Mouse (Mus musculus): Measurements from ENCODE around the gene Myo15b. TPM values are rescaled to one million over a fixed set of nuclear protein-coding genes. Genes with fewer than 3 reads are reported as not detected.

Myo15b gene
- polyA plus RNA-seq, 1 experiment from 2014 or later = 11.1 TPM

GRCm38 (mm10) chr11:115933747-115934110, 75.5 kb downstream of the Myo15b start:
- peak; percentile 31 for ATAC-seq (replicated peaks; ENCODE audit: low FRiP score)
- H3K36me3 ChIP-seq = peaks cover 32% of the 10 kb centered on the region
- peak overlapping the region; percentile 59; the same call in 1 of the 2 replicates for H3K27ac ChIP-seq
- H3K4me1 ChIP-seq = peaks cover 23% of the 10 kb centered on the region
- H3K4me3 ChIP-seq (replicated peaks) = peak overlapping the region; percentile 96
- no peaks in the 10 kb centered on the region for H3K9me3 ChIP-seq (replicated peaks)
- H3K27me3 ChIP-seq = no peaks in the 10 kb centered on the region
- H3K4me2 ChIP-seq = peak overlapping the region; percentile 88
- under 1% methylated on average over 16 of the region's 16 CpGs for WGBS
- peak overlapping the region; percentile 81 for H3K9ac ChIP-seq

- Histone ChIP-seq H3K4me3 (replicated peaks) (no peak overlapping the region), H3K36me3 (peaks cover 88% of the 10 kb centered on the region)
- 37% methylated on average over 6 of the region's 6 CpGs for WGBS
These were observed 81.6 kb downstream of the Myo15b start for GRCm38 (mm10) chr11:115939690-115940329.

DNA sequence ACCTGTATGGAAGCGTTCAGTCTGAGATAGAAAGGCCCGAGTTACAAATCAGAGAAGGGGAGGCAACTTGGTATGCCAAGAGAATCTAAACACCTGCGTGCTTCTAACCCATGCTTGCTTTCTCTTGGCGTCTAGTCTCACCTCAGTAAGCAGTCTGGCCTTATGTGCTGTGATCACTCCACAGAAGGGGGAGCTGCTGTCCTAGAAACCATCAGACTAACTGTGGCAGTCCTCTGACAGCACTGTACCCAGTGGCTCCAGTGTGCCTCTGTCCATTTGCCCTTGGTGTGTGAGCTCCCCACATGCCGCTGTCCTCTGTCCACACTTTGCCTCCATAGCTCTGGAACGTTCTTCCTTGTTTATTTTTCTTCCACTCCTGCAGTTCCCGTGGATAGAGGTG, 83.8 kb downstream of the Myo15b start:
- H3K36me3 ChIP-seq = peaks cover 95% of the 10 kb centered on the region
- no peak for ATAC-seq (replicated peaks; ENCODE audit: low FRiP score)
- WGBS = 78% methylated on average over 7 of the region's 7 CpGs
- no peak overlapping the region for H3K4me3 ChIP-seq (replicated peaks)
- H3K9me3 ChIP-seq (replicated peaks) = no peaks in the 10 kb centered on the region
- H3K4me1 ChIP-seq = no peaks in the 10 kb centered on the region
- H3K9ac ChIP-seq = no peak overlapping the region
- H3K27ac ChIP-seq = no peak overlapping the region
- no peak overlapping the region for H3K4me2 ChIP-seq
- H3K27me3 ChIP-seq = no peaks in the 10 kb centered on the region

More at GRCm38 (mm10) chr11:115939690-115940329, 81.6 kb downstream of the Myo15b start:
- no peak overlapping the region for H3K27ac ChIP-seq
- no peak for ATAC-seq (replicated peaks; ENCODE audit: low FRiP score)
- H3K9me3 ChIP-seq (replicated peaks) = no peaks in the 10 kb centered on the region
- no peak overlapping the region for H3K9ac ChIP-seq
- peaks cover 2% of the 10 kb centered on the region for H3K4me1 ChIP-seq
- no peak overlapping the region for H3K4me2 ChIP-seq
- no peaks in the 10 kb centered on the region for H3K27me3 ChIP-seq

Other genes with a start within 250 kb of the Myo15b start
- gene Mif4gd, start 245.4 kb upstream of the Myo15b start, polyA plus RNA-seq (2015; fragmentation: Nextera tagmentation; extraction: Ambion mirVana) = 35.8 and 37.6 TPM in 2 replicates
- 45.8 and 48.3 TPM in 2 replicates for gene Slc25a19, start 230.1 kb upstream of the Myo15b start, polyA plus RNA-seq (2015; fragmentation: Nextera tagmentation; extraction: Ambion mirVana)
- 92.0 and 98.4 TPM in 2 replicates for gene Grb2, start 149.8 kb upstream of the Myo15b start, polyA plus RNA-seq (2015; fragmentation: Nextera tagmentation; extraction: Ambion mirVana)
- gene Tmem94, start 93.0 kb upstream of the Myo15b start, polyA plus RNA-seq (2015; fragmentation: Nextera tagmentation; extraction: Ambion mirVana) = 26.6 and 27.0 TPM in 2 replicates
- gene Caskin2, start 44.8 kb upstream of the Myo15b start, polyA plus RNA-seq (2015; fragmentation: Nextera tagmentation; extraction: Ambion mirVana) = 17.3 and 20.9 TPM in 2 replicates
- gene Tsen54, start 43.7 kb upstream of the Myo15b start, polyA plus RNA-seq (2015; fragmentation: Nextera tagmentation; extraction: Ambion mirVana) = 37.3 and 39.8 TPM in 2 replicates
- 39.1 and 41.0 TPM in 2 replicates for gene Llgl2, start 34.4 kb upstream of the Myo15b start, polyA plus RNA-seq (2015; fragmentation: Nextera tagmentation; extraction: Ambion mirVana)
- gene Smim5, start 41.6 kb downstream of the Myo15b start, polyA plus RNA-seq (2015; fragmentation: Nextera tagmentation; extraction: Ambion mirVana) = 3.9 and 4.1 TPM in 2 replicates
- 9.1 and 9.9 TPM in 2 replicates for gene Smim6, start 53.6 kb downstream of the Myo15b start, polyA plus RNA-seq (2015; fragmentation: Nextera tagmentation; extraction: Ambion mirVana)
- 41.6 and 44.5 TPM in 2 replicates for gene Sap30bp, start 74.9 kb downstream of the Myo15b start, polyA plus RNA-seq (2015; fragmentation: Nextera tagmentation; extraction: Ambion mirVana)
- gene Recql5, start 75.1 kb downstream of the Myo15b start, polyA plus RNA-seq (2015; fragmentation: Nextera tagmentation; extraction: Ambion mirVana) = 21.3 and 24.3 TPM in 2 replicates
- 2.1 and 2.7 TPM in 2 replicates for gene Itgb4, start 116.3 kb downstream of the Myo15b start, polyA plus RNA-seq (2015; fragmentation: Nextera tagmentation; extraction: Ambion mirVana)
- 194 and 208 TPM in 2 replicates for gene Galk1, start 154.3 kb downstream of the Myo15b start, polyA plus RNA-seq (2015; fragmentation: Nextera tagmentation; extraction: Ambion mirVana)
- gene H3f3b, start 169.6 kb downstream of the Myo15b start, polyA plus RNA-seq (2015; fragmentation: Nextera tagmentation; extraction: Ambion mirVana) = 1,673 and 1,817 TPM in 2 replicates
- gene Unk, start 171.9 kb downstream of the Myo15b start, polyA plus RNA-seq (2015; fragmentation: Nextera tagmentation; extraction: Ambion mirVana) = 37.3 and 40.1 TPM in 2 replicates
- 1.3 and 1.5 TPM in 2 replicates for gene Unc13d, start 219.6 kb downstream of the Myo15b start, polyA plus RNA-seq (2015; fragmentation: Nextera tagmentation; extraction: Ambion mirVana)
- gene Wbp2, start 228.6 kb downstream of the Myo15b start, polyA plus RNA-seq (2015; fragmentation: Nextera tagmentation; extraction: Ambion mirVana) = 82.1 and 101 TPM in 2 replicates